Mouse (Mus musculus): ENCODE measurements around the gene Smok3c. TPM values are rescaled to one million over a fixed set of nuclear protein-coding genes. Genes with fewer than 3 reads are reported as not detected.

Gene Smok3c
- total and polyA plus RNA-seq, 3 experiments, result not detected

DNA sequence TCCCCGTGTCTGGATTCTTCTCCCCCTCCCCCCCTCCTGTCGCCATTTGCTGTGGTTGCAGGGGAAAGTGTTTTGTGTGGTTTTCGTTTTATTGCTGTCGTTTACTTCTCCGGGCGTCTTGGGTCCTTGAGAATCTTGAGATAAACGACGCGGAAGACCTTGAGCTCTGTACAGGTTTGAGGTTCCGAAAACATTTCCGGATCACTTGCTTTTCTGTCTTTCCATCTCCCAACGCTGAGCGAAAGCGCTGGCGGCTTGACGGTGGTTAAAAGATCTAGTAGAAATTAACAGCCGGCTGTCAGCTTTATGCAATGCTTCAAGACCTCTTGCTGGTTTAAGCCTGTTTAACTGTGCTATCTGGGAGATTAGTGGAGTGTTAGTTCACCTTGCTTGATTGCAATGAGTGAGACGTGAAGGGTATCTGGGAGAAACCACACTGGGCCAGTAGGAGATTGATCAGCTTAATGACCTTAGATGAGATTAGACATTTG, 32.5 kb downstream of the Smok3c start:
- H3K79me2 ChIP-seq (ENCODE audit: control insufficient read depth, insufficient read depth, low read length, poor library complexity), result peaks cover 42% of the 10 kb centered on the region
- peak overlapping the region; percentile 36 for H3K27ac ChIP-seq (ENCODE audit: control insufficient read depth, low read depth, low read length)
- H3K9me3 ChIP-seq (replicated peaks; ENCODE audit: insufficient read depth, low read length), result no peaks in the 10 kb centered on the region
- TF ChIP-seq ELF1 (IDR thresholded peaks at IDR 0.05; ENCODE audit: low read depth, low read length) (no peak), BHLHE40 (IDR thresholded peaks at IDR 0.05; ENCODE audit: borderline replicate concordance, low read depth, low read length) (no peak), CHD2 (IDR thresholded peaks at IDR 0.05; ENCODE audit: low read length) (no peak), GATA1 (IDR thresholded peaks at IDR 0.05; ENCODE audit: low read depth, low read length) (0 out of 2 replicates have a peak, but pooled peaks have one; percentile 4), RAD21 (IDR thresholded peaks at IDR 0.05; ENCODE audit: low read depth, low read length) (no peak)
- peaks cover 3 to 20% of the 10 kb centered on the region in 2 experiments for H3K36me3 ChIP-seq (ENCODE audit: control insufficient read depth in 1 of 2, insufficient read depth in 2 of 2, low read length in 2 of 2)
- H3K27me3 ChIP-seq (ENCODE audit: control insufficient read depth in 1 of 2, insufficient read depth in 2 of 2, low read length in 2 of 2), result peaks cover 0 to 2% of the 10 kb centered on the region in 2 experiments; a peak in 1 of 4 replicates
- H3K4me3 ChIP-seq (ENCODE audit: control insufficient read depth in 1 of 2, insufficient read depth in 1 of 2, low read depth in 2 of 2, low read length in 2 of 2), result peak overlapping the region; percentile 89 to 91
- peak overlapping the region; percentile 97 for H3K9ac ChIP-seq (ENCODE audit: control insufficient read depth, low read depth, low read length, poor library complexity, severe bottlenecking)
- no peak for DNase-seq (ENCODE audit: low read depth, low spot score)
- H3K4me1 ChIP-seq (ENCODE audit: control insufficient read depth in 1 of 2, insufficient read depth in 2 of 2, low read length in 2 of 2), result peaks cover 2 to 4% of the 10 kb centered on the region in 2 experiments; a peak in 3 of 4 replicates

- no peak for DNase-seq (ENCODE audit: low read depth, low spot score)
- H3K27me3 ChIP-seq (ENCODE audit: control insufficient read depth in 1 of 2, insufficient read depth in 2 of 2, low read length in 2 of 2), result no peaks in the 10 kb centered on the region
- peaks cover 3 to 20% of the 10 kb centered on the region in 2 experiments for H3K36me3 ChIP-seq (ENCODE audit: control insufficient read depth in 1 of 2, insufficient read depth in 2 of 2, low read length in 2 of 2)
- H3K79me2 ChIP-seq (ENCODE audit: control insufficient read depth, insufficient read depth, low read length, poor library complexity), result peaks cover 44% of the 10 kb centered on the region
- 0 out of 4 replicates have a peak overlapping the region, but pooled peaks of 1 of the 2 experiments have one; percentile 8 for H3K4me3 ChIP-seq (ENCODE audit: control insufficient read depth in 1 of 2, insufficient read depth in 1 of 2, low read depth in 2 of 2, low read length in 2 of 2)
- H3K9me3 ChIP-seq (replicated peaks; ENCODE audit: insufficient read depth, low read length), result no peaks in the 10 kb centered on the region
- H3K27ac ChIP-seq (ENCODE audit: control insufficient read depth, low read depth, low read length), result no peak overlapping the region
- no peak for TF ChIP-seq SMC3 (IDR thresholded peaks at IDR 0.05; ENCODE audit: low read depth, low read length)
- TF ChIP-seq ZMIZ1 (IDR thresholded peaks at IDR 0.05; ENCODE audit: low read depth, low read length), result no peak
- TF ChIP-seq MAFK (IDR thresholded peaks at IDR 0.05; ENCODE audit: borderline replicate concordance, low read depth, low read length), result no peak
- no peak for TF ChIP-seq NELFE (IDR thresholded peaks at IDR 0.05; ENCODE audit: low read depth, low read length)
- TF ChIP-seq MEF2A (IDR thresholded peaks at IDR 0.05; ENCODE audit: extremely low read depth, insufficient replicate concordance, low read depth, low read length, poor library complexity, severe bottlenecking), result no peak
- no peak for TF ChIP-seq CHD1 (IDR thresholded peaks at IDR 0.05; ENCODE audit: low read depth, low read length)
- TF ChIP-seq NRF1 (IDR thresholded peaks at IDR 0.05; ENCODE audit: insufficient read depth, low read depth, low read length, poor library complexity, severe bottlenecking), result no peak
- TF ChIP-seq TCF12 (IDR thresholded peaks at IDR 0.05; ENCODE audit: low read depth, low read length), result no peak
- TF ChIP-seq ZNF384 (IDR thresholded peaks at IDR 0.05; ENCODE audit: low read depth, low read length), result no peak
- no peak for TF ChIP-seq E2F4 (IDR thresholded peaks at IDR 0.05; ENCODE audit: borderline replicate concordance, low read depth, low read length)
- H3K4me1 ChIP-seq (ENCODE audit: control insufficient read depth in 1 of 2, insufficient read depth in 2 of 2, low read length in 2 of 2), result peaks cover 2 to 4% of the 10 kb centered on the region in 2 experiments; a peak in 3 of 4 replicates
- no peak overlapping the region; the same call in 1 of the 2 replicates for H3K9ac ChIP-seq (ENCODE audit: control insufficient read depth, low read depth, low read length, poor library complexity, severe bottlenecking)
Measured at GRCm38 (mm10) chr5:138086842-138087241, 33.8 kb downstream of the Smok3c start.
